Mouse (Mus musculus): ENCODE measurements around the gene Btrc. TPM values are rescaled to one million over a fixed set of nuclear protein-coding genes. Genes with fewer than 3 reads are reported as not detected.

Gene Btrc
- total and polyA plus RNA-seq, 3 experiments = 11.0 to 20.7 (median 14.0) TPM

DNA sequence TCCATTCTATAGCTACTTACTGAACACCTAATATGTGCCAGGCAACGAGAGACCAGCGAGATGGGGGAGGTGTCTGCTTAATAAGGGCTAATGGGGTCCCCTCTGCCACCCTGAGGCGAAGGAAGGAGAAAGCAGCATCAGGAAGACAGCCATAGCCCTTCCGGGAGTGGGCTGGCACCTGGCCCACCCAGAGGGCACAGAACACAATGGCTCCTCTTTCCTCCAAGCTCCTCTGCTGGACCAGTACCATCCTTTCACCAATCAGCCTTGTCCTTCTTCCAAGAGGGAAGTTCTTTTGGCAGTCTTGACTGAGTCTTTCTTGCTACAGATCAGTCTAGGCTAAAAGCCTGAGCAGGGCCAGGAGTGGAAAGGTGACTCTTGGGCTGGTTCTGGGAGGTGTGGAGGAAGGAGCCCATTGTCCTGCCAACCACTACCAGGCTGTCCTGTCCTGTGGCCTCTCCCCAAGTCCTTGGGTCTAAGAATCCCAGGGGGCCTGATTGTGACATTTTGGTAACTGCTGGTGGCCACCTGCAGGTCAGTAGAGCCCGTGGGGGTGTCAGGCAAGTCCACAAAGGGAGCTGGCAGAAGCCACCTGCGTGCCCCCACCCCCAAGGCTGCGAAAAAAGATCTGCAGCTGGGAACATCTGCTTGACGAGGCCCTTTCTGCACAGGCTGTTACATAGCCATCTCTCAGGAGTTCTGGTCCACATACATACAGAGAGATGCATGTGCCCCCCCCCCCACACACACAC lies 177.3 kb downstream of the Btrc start:
- H3K9ac ChIP-seq (ENCODE audit: insufficient read depth, low read depth) = no peak overlapping the region
- H3K9me3 ChIP-seq (replicated peaks; ENCODE audit: low read length) = peaks cover 4% of the 10 kb centered on the region
- H3K4me1 ChIP-seq (ENCODE audit: control insufficient read depth in 1 of 2, insufficient read depth in 2 of 2) = peaks cover 6 to 31% of the 10 kb centered on the region in 2 experiments
- H3K79me2 ChIP-seq (replicated peaks; ENCODE audit: control insufficient read depth, extremely low read depth, insufficient read depth, poor library complexity, severe bottlenecking) = no peaks in the 10 kb centered on the region
- peak overlapping the region; percentile 71 for H3K4me2 ChIP-seq (ENCODE audit: insufficient read depth, low read depth, poor library complexity, severe bottlenecking)
- peaks cover 41% of the 10 kb centered on the region for H3K27me3 ChIP-seq (replicated peaks)
- H3K36me3 ChIP-seq (replicated peaks in 1 of 2; ENCODE audit: control insufficient read depth in 1 of 2, insufficient read depth in 1 of 2, low read length in 1 of 2) = no peaks in the 10 kb centered on the region
- dilution Hi-C loops (cut with MboI; ENCODE audit: extremely low pct_ligation_motif_present, extremely low pct_unique_long_range_greater_than_20kb, low sequenced_read_pairs) (no loop called here), in situ Hi-C loops (cut with MboI; ENCODE audit: low pct_ligation_motif_present, low pct_unique_long_range_greater_than_20kb, low sequenced_read_pairs) (no loop called here)
- no peak overlapping the region for H3K4me3 ChIP-seq (replicated peaks in 1 of 3; ENCODE audit: low read depth in 2 of 3, low read length in 2 of 3, poor library complexity in 1 of 3)
- TF ChIP-seq TCF12 (IDR thresholded peaks at IDR 0.05; ENCODE audit: low read depth, low read length) (peak; percentile 64), POLR2A (IDR thresholded peaks at IDR 0.05; ENCODE audit: low read depth, low read length) (no peak)
- DNase-seq (ENCODE audit: extremely low read depth) = no peak
- no peak overlapping the region for H3K27ac ChIP-seq (ENCODE audit: insufficient read depth, low read depth)

DNA sequence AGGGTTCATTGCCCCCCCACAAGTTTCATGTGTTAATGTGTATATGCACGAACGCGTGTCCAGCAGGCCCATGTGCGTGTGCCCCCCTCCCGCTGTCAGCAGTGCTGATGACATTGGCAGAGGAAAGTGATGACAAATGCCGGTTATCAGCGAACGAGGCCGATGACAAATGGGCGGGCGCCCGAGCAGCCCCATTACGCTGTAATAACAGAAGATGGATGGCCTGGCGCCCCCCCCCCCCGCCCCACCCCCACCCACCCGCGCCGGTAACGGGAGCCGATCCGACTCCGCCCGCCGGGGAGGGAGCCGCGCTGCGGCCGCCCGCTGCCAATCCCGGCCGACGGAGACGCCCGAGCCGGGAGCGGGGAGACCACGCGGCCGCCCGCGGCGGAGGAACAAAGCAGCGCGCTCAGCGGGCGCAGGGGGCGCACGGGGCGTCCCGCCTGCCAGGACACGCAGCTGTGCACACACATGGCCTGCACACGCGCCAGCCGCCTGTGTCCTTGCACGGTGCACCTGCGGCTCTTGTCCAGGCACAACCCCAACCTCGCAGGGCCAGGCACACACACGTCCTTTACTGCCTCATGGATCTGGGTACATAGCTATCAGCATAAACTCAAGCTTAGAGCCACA lies 178.0 kb downstream of the Btrc start:
- in situ Hi-C loops (cut with MboI; ENCODE audit: low pct_ligation_motif_present, low pct_unique_long_range_greater_than_20kb, low sequenced_read_pairs) = no loop called here
- dilution Hi-C loops (cut with MboI; ENCODE audit: extremely low pct_ligation_motif_present, extremely low pct_unique_long_range_greater_than_20kb, low sequenced_read_pairs) = no loop called here

DNA sequence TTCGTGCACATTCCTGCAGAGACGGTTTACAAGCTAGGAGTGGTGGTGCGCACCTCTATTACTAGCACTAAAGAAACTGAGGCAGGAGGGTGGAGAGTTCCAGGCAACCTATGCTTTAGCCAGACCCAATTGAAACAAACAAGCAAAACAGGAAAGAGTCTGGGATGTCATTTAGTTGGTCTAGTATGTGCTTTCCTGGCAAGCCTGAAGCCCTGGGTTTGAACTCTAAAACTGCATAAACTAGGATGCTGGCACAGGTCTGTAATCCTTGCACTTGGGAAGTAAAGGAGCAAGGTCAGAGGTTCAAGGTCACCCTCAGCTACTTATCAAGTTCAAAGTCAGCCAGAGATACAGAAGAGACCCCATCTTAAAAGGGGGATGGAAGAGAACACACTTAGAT lies 178.5 kb downstream of the Btrc start:
- dilution Hi-C loops (cut with MboI; ENCODE audit: extremely low pct_ligation_motif_present, extremely low pct_unique_long_range_greater_than_20kb, low sequenced_read_pairs) = no loop called here
- no peak overlapping the region for H3K9ac ChIP-seq (ENCODE audit: insufficient read depth, low read depth)
- H3K36me3 ChIP-seq (replicated peaks in 1 of 2; ENCODE audit: control insufficient read depth in 1 of 2, insufficient read depth in 1 of 2, low read length in 1 of 2) = no peaks in the 10 kb centered on the region
- in situ Hi-C loops (cut with MboI; ENCODE audit: low pct_ligation_motif_present, low pct_unique_long_range_greater_than_20kb, low sequenced_read_pairs) = no loop called here
- H3K79me2 ChIP-seq (replicated peaks; ENCODE audit: control insufficient read depth, extremely low read depth, insufficient read depth, poor library complexity, severe bottlenecking) = no peaks in the 10 kb centered on the region
- H3K4me3 ChIP-seq (replicated peaks in 1 of 3; ENCODE audit: low read depth in 2 of 3, low read length in 2 of 3, poor library complexity in 1 of 3) = peak overlapping the region in 2 of 3 experiments; percentile 32 to 46
- TF ChIP-seq ZMIZ1 (IDR thresholded peaks at IDR 0.05; ENCODE audit: low read depth, low read length) (no peak), TCF12 (IDR thresholded peaks at IDR 0.05; ENCODE audit: low read depth, low read length) (no peak), MAZ (IDR thresholded peaks at IDR 0.05; ENCODE audit: low read depth, low read length) (no peak), KAT2A (IDR thresholded peaks at IDR 0.05; ENCODE audit: insufficient replicate concordance, low read length) (no peak), MXI1 (IDR thresholded peaks at IDR 0.05; ENCODE audit: low read depth, low read length) (no peak), JUND (conservative IDR thresholded peaks at IDR 0.05; ENCODE audit: low read depth, low read length) (no peak), ETS1 (conservative IDR thresholded peaks at IDR 0.05; ENCODE audit: low read depth, low read length) (no peak), IRF4 (IDR thresholded peaks at IDR 0.05; ENCODE audit: low read depth, low read length) (no peak), GABPA (IDR thresholded peaks at IDR 0.05; ENCODE audit: insufficient replicate concordance, low read depth, low read length) (no peak)
- H3K4me2 ChIP-seq (ENCODE audit: insufficient read depth, low read depth, poor library complexity, severe bottlenecking) = peak overlapping the region; percentile 71; the same call in 1 of the 2 replicates
- H3K27me3 ChIP-seq (replicated peaks) = peaks cover 47% of the 10 kb centered on the region
- peaks cover 4% of the 10 kb centered on the region for H3K9me3 ChIP-seq (replicated peaks; ENCODE audit: low read length)
- DNase-seq (ENCODE audit: extremely low read depth) = no peak
- no peak overlapping the region for H3K27ac ChIP-seq (ENCODE audit: insufficient read depth, low read depth)
- H3K4me1 ChIP-seq (ENCODE audit: control insufficient read depth in 1 of 2, insufficient read depth in 2 of 2) = peaks cover 6 to 33% of the 10 kb centered on the region in 2 experiments

More for the DNA sequence above, 178.0 kb downstream of the Btrc start:
- peak overlapping the region; percentile 71 for H3K4me2 ChIP-seq (ENCODE audit: insufficient read depth, low read depth, poor library complexity, severe bottlenecking)
- H3K4me3 ChIP-seq (replicated peaks in 1 of 3; ENCODE audit: low read depth in 2 of 3, low read length in 2 of 3, poor library complexity in 1 of 3) = peak overlapping the region in 2 of 3 experiments; percentile 32 to 46
- no peak overlapping the region for H3K9ac ChIP-seq (ENCODE audit: insufficient read depth, low read depth)
- no peak for DNase-seq (ENCODE audit: extremely low read depth)
- no peaks in the 10 kb centered on the region for H3K79me2 ChIP-seq (replicated peaks; ENCODE audit: control insufficient read depth, extremely low read depth, insufficient read depth, poor library complexity, severe bottlenecking)
- peaks cover 4% of the 10 kb centered on the region for H3K9me3 ChIP-seq (replicated peaks; ENCODE audit: low read length)
- H3K27me3 ChIP-seq (replicated peaks) = peaks cover 47% of the 10 kb centered on the region
- H3K4me1 ChIP-seq (ENCODE audit: control insufficient read depth in 1 of 2, insufficient read depth in 2 of 2) = peaks cover 6 to 33% of the 10 kb centered on the region in 2 experiments
- H3K36me3 ChIP-seq (replicated peaks in 1 of 2; ENCODE audit: control insufficient read depth in 1 of 2, insufficient read depth in 1 of 2, low read length in 1 of 2) = no peaks in the 10 kb centered on the region
- no peak overlapping the region for H3K27ac ChIP-seq (ENCODE audit: insufficient read depth, low read depth)
- TF ChIP-seq MXI1 (IDR thresholded peaks at IDR 0.05; ENCODE audit: low read depth, low read length) = peak; percentile 38; the same call in 1 of the 2 replicates
- peak; percentile 69; the same call in 1 of the 2 replicates for TF ChIP-seq TCF12 (IDR thresholded peaks at IDR 0.05; ENCODE audit: low read depth, low read length)
- TF ChIP-seq JUN (IDR thresholded peaks at IDR 0.05; ENCODE audit: insufficient read depth, low read depth, low read length) = no peak
- TF ChIP-seq BHLHE40 (IDR thresholded peaks at IDR 0.05; ENCODE audit: low read depth, low read length) = peak; percentile 88
- peak in 1 of 2 experiments; percentile 11; a peak in 1 of 4 replicates for TF ChIP-seq CTCF (conservative IDR thresholded peaks at IDR 0.05 in 1 of 2, IDR thresholded peaks at IDR 0.05 in 1 of 2; ENCODE audit: low read depth in 2 of 2, low read length in 2 of 2)
- no peak for TF ChIP-seq SIN3A (IDR thresholded peaks at IDR 0.05; ENCODE audit: low read length)
- no peak for TF ChIP-seq MAFK (IDR thresholded peaks at IDR 0.05; ENCODE audit: insufficient replicate concordance, low read length)
- TF ChIP-seq MAX (IDR thresholded peaks at IDR 0.05; ENCODE audit: low read length) = peak; percentile 68; the same call in 1 of the 2 replicates
- TF ChIP-seq RCOR1 (conservative IDR thresholded peaks at IDR 0.05; ENCODE audit: low read depth, low read length) = no peak
- TF ChIP-seq USF2 (conservative IDR thresholded peaks at IDR 0.05; ENCODE audit: low read depth, low read length) = no peak
- no peak for TF ChIP-seq EP300 (IDR thresholded peaks at IDR 0.05; ENCODE audit: low read length)

Measured in CH12.LX (cell line).